Mouse (Mus musculus) heart, embryonic 14.5 days (tissue): ENCODE data around the gene H2-DMa. TPM values are rescaled to one million over a fixed set of nuclear protein-coding genes. Genes with fewer than 3 reads are reported as not detected.

Experiments
- ATAC-seq: fragments of 200-750 bp; cut with Nextera tagmentation; 2 replicates; pipeline ENCODE4 v1.8.0; 2017; ENCODE audit warnings: low read depth, moderate TSS enrichment; ENCODE audit not compliant: insufficient number of reproducible peaks, insufficient read depth, low FRiP score
- H3K27ac ChIP-seq, 2 experiments: fragments of 200-500 bp in 1 of 2; fragments of 300-500 bp in 1 of 2; sonication (generic) in 1 of 2; replicated peaks in 1 of 2; 2 replicates each; pipeline ENCODE4 v1.5.1; 2012 to 2014; ENCODE audit warnings: low read depth in 2 of 2, low read length in 2 of 2, control low read depth in 1 of 2, mild to moderate bottlenecking in 1 of 2, mixed read lengths in 1 of 2; ENCODE audit not compliant: control insufficient read depth in 1 of 2, insufficient read depth in 1 of 2
- H3K27me3 ChIP-seq: fragments of 300-500 bp; sonication (generic); 2 replicates; pipeline ENCODE4 v1.6.1; 2014; ENCODE audit warnings: mild to moderate bottlenecking, low read length, control low read depth; ENCODE audit not compliant: control insufficient read depth, insufficient read depth
- H3K36me3 ChIP-seq: fragments of 300-500 bp; sonication (generic); 2 replicates; pipeline ENCODE4 v1.6.1; 2014; ENCODE audit warnings: mild to moderate bottlenecking, control low read depth, low read length, mixed read lengths; ENCODE audit not compliant: control insufficient read depth, insufficient read depth
- H3K4me1 ChIP-seq, 2 experiments: fragments of 200-500 bp in 1 of 2; fragments of 300-500 bp in 1 of 2; sonication (generic) in 1 of 2; 2 replicates each; pipeline ENCODE4 v1.6.1; 2012 to 2014; ENCODE audit warnings: low read length in 2 of 2, control low read depth in 1 of 2, mixed read lengths in 1 of 2; ENCODE audit not compliant: control insufficient read depth in 2 of 2, insufficient read depth in 2 of 2
- H3K4me2 ChIP-seq: fragments of 300-500 bp; sonication (generic); 2 replicates; pipeline ENCODE4 v1.6.1; 2014; ENCODE audit warnings: mild to moderate bottlenecking, low read length
- H3K4me3 ChIP-seq, 2 experiments: fragments of 200-500 bp in 1 of 2; fragments of 300-500 bp in 1 of 2; sonication (generic) in 1 of 2; 2 replicates each; pipeline ENCODE4 v1.5.1; 2012 to 2014; ENCODE audit warnings: low read length in 2 of 2, mild to moderate bottlenecking in 2 of 2, control low read depth in 1 of 2, low read depth in 1 of 2, moderate library complexity in 1 of 2; ENCODE audit not compliant: control insufficient read depth in 1 of 2, insufficient read depth in 1 of 2
- H3K9ac ChIP-seq: fragments of 300-500 bp; sonication (generic); 2 replicates; pipeline ENCODE4 v1.6.1; 2014; ENCODE audit warnings: mild to moderate bottlenecking, low read length
- H3K9me3 ChIP-seq: fragments of 300-500 bp; sonication (generic); 2 replicates; pipeline ENCODE4 v1.6.1; 2016; ENCODE audit warnings: low read length, control low read depth; ENCODE audit not compliant: control insufficient read depth
- WGBS: fragments of 180-500 bp; shearing (Covaris S2); extraction: QIAGEN DNeasy Blood & Tissue Kit; methylation state at CpG from one replicate; pipeline ENCODE4 v1.1.7; 2014; 5-methylcytosine and 5-hydroxymethylcytosine counted together
- polyA plus RNA-seq: library from polyadenylated mRNA; unstranded; fragments of >200 nt; fragmentation: Nextera tagmentation; extraction: Ambion mirVana; gene quantifications from 2 replicates; pipeline ENCODE4 v1.2.1, GENCODE M21; 2014

H2-DMa gene
- polyA plus RNA-seq, 1 experiment from 2014 or later: 5.7 TPM

- no peaks in the 10 kb centered on the region for H3K9me3 ChIP-seq
- no peak overlapping the region for H3K9ac ChIP-seq
- no peak overlapping the region for H3K4me3 ChIP-seq
- H3K27ac ChIP-seq: no peak overlapping the region
- no peaks in the 10 kb centered on the region for H3K27me3 ChIP-seq
- H3K4me2 ChIP-seq: no peak overlapping the region
- no peak for ATAC-seq
- 90% methylated on average over 7 of the region's 7 CpGs for WGBS
- H3K36me3 ChIP-seq: peaks cover 99% of the 10 kb centered on the region
- peaks cover 4 to 16% of the 10 kb centered on the region in 2 experiments; a peak in 3 of 4 replicates for H3K4me1 ChIP-seq
Measured at GRCm38 (mm10) chr17:34114114-34114513, 5.2 kb upstream of the H2-DMa start.

- peaks cover 72% of the 10 kb centered on the region for H3K36me3 ChIP-seq
- peaks cover 4 to 16% of the 10 kb centered on the region in 2 experiments; a peak in 3 of 4 replicates for H3K4me1 ChIP-seq
- WGBS: 25% methylated on average over 7 of the region's 7 CpGs
- H3K9me3 ChIP-seq: no peaks in the 10 kb centered on the region
- peak overlapping the region; percentile 90 for H3K9ac ChIP-seq
- H3K4me2 ChIP-seq: peak overlapping the region; percentile 91
- peak overlapping the region; percentile 47 to 87 for H3K4me3 ChIP-seq
- H3K27me3 ChIP-seq: no peaks in the 10 kb centered on the region
- no peak for ATAC-seq
- H3K27ac ChIP-seq: 0 out of 4 replicates have a peak overlapping the region, but pooled peaks of 1 of the 2 experiments have one; percentile 14
Measured at GRCm38 (mm10) chr17:34116736-34117370, 2.5 kb upstream of the H2-DMa start.

GRCm38 (mm10) chr17:34117421-34118112, 1.8 kb upstream of the H2-DMa start:
- H3K4me3 ChIP-seq: peak overlapping the region; percentile 87 to 90
- ATAC-seq: no peak
- H3K27me3 ChIP-seq: no peaks in the 10 kb centered on the region
- peaks cover 65% of the 10 kb centered on the region for H3K36me3 ChIP-seq
- H3K4me2 ChIP-seq: peak overlapping the region; percentile 91
- peak overlapping the region; percentile 90 for H3K9ac ChIP-seq
- H3K9me3 ChIP-seq: no peaks in the 10 kb centered on the region
- H3K4me1 ChIP-seq: peaks cover 4 to 16% of the 10 kb centered on the region in 2 experiments; a peak in 3 of 4 replicates
- 2% methylated on average over 5 of the region's 5 CpGs for WGBS
- peak overlapping the region in 1 of 2 experiments; percentile 72; a peak in 2 of 4 replicates for H3K27ac ChIP-seq

GRCm38 (mm10) chr17:34118113-34118872, 1.0 kb upstream of the H2-DMa start:
- no peak for ATAC-seq

GRCm38 (mm10) chr17:34118873-34119248, 480 bp upstream of the H2-DMa start:
- Histone ChIP-seq H3K27me3 (no peaks in the 10 kb centered on the region), H3K4me3 (peak overlapping the region; percentile 87 to 90), H3K27ac (peak overlapping the region; percentile 34 to 72), H3K36me3 (peaks cover 52% of the 10 kb centered on the region), H3K4me2 (peak overlapping the region; percentile 91), H3K4me1 (peaks cover 9 to 24% of the 10 kb centered on the region in 2 experiments), H3K9ac (peak overlapping the region; percentile 90), H3K9me3 (no peaks in the 10 kb centered on the region)
- WGBS: under 1% methylated on average over 38 of the region's 38 CpGs
- no peak for ATAC-seq

More at GRCm38 (mm10) chr17:34118113-34118872, 1.0 kb upstream of the H2-DMa start:
- H3K9ac ChIP-seq: peak overlapping the region; percentile 90
- H3K4me3 ChIP-seq: peak overlapping the region; percentile 87 to 90
- under 1% methylated on average over 56 of the region's 67 CpGs for WGBS
- H3K4me2 ChIP-seq: peak overlapping the region; percentile 91
- peaks cover 4 to 18% of the 10 kb centered on the region in 2 experiments; a peak in 3 of 4 replicates for H3K4me1 ChIP-seq
- H3K27ac ChIP-seq: peak overlapping the region; percentile 34 to 72; a peak in 3 of 4 replicates
- no peaks in the 10 kb centered on the region for H3K27me3 ChIP-seq
- H3K9me3 ChIP-seq: no peaks in the 10 kb centered on the region
- peaks cover 57% of the 10 kb centered on the region for H3K36me3 ChIP-seq

GRCm38 (mm10) chr17:34120180-34120723, 911 bp downstream of the H2-DMa start:
- peak overlapping the region; percentile 54 to 87 for H3K4me3 ChIP-seq
- WGBS: under 1% methylated on average over 28 of the region's 42 CpGs
- H3K4me2 ChIP-seq: peak overlapping the region; percentile 91
- no peaks in the 10 kb centered on the region for H3K27me3 ChIP-seq
- peak; percentile 14; the same call in 1 of the 2 replicates for ATAC-seq
- peaks cover 38% of the 10 kb centered on the region for H3K36me3 ChIP-seq
- H3K27ac ChIP-seq: peak overlapping the region; percentile 100
- no peaks in the 10 kb centered on the region for H3K9me3 ChIP-seq
- H3K9ac ChIP-seq: peak overlapping the region; percentile 98
- H3K4me1 ChIP-seq: peaks cover 10 to 26% of the 10 kb centered on the region in 2 experiments

- Histone ChIP-seq H3K9me3 (no peaks in the 10 kb centered on the region), H3K36me3 (peaks cover 35% of the 10 kb centered on the region), H3K27me3 (no peaks in the 10 kb centered on the region), H3K9ac (peak overlapping the region; percentile 98), H3K4me2 (peak overlapping the region; percentile 91), H3K27ac (peak overlapping the region; percentile 100), H3K4me1 (peaks cover 10 to 25% of the 10 kb centered on the region in 2 experiments), H3K4me3 (peak overlapping the region; percentile 54 to 87)
- peak; percentile 20 for ATAC-seq
- 1% methylated on average over 31 of the region's 31 CpGs for WGBS
Measured at GRCm38 (mm10) chr17:34120814-34121171, 1.5 kb downstream of the H2-DMa start.
